Mouse (Mus musculus) heart, postnatal 0 days (tissue): ENCODE data around the gene Tlx2.

Source experiments
- CTCF ChIP-seq: IDR thresholded peaks from 2 replicates; pipeline ENCODE4 v1.5.1; 2016; ENCODE audit warnings: antibody characterized with exemption, control low read depth, low read depth
- EP300 ChIP-seq: IDR thresholded peaks from 2 replicates; pipeline ENCODE4 v1.6.1; 2016; ENCODE audit warnings: antibody characterized with exemption, low read depth

GRCm38 (mm10) chr6:83118825-83119733, 49.0 kb upstream of the Tlx2 start:
- no peak for TF ChIP-seq CTCF
- no peak for TF ChIP-seq EP300
